Mouse (Mus musculus) hindbrain, postnatal 0 days (tissue): ENCODE data around the gene Cd5. TPM values are rescaled to one million over a fixed set of nuclear protein-coding genes. Genes with fewer than 3 reads are reported as not detected.
A peak's percentile ranks its signal among the peaks of the same experiment; 100 is the strongest.

Experiments used
- ATAC-seq: fragments of 200-750 bp; cut with Nextera tagmentation; 2 replicates; pipeline ENCODE4 v1.8.0; 2017; ENCODE audit warnings: mild to moderate bottlenecking, moderate TSS enrichment, moderate library complexity
- DNase-seq: peaks from one replicate; pipeline ENCODE4 v3.0.0-alpha.2; 2015; ENCODE audit warnings: low spot score
- H3K27ac ChIP-seq: fragments of 300-500 bp; sonication (generic); 2 replicates; pipeline ENCODE4 v1.5.1; 2014; ENCODE audit warnings: mild to moderate bottlenecking
- H3K27me3 ChIP-seq: fragments of 300-500 bp; sonication (generic); 2 replicates; pipeline ENCODE4 v1.6.1; 2014; ENCODE audit warnings: low read length, mixed read lengths; ENCODE audit not compliant: insufficient read depth
- H3K36me3 ChIP-seq: fragments of 300-500 bp; sonication (generic); 2 replicates; pipeline ENCODE4 v1.6.1; 2014; ENCODE audit warnings: low read length, mixed read lengths; ENCODE audit not compliant: insufficient read depth
- H3K4me1 ChIP-seq: fragments of 300-500 bp; sonication (generic); 2 replicates; pipeline ENCODE4 v1.6.1; 2014; ENCODE audit warnings: antibody characterized with exemption, low read length, mixed read lengths; ENCODE audit not compliant: insufficient read depth
- H3K4me2 ChIP-seq: fragments of 300-500 bp; sonication (generic); 2 replicates; pipeline ENCODE4 v1.6.1; 2014; ENCODE audit warnings: low read depth, mild to moderate bottlenecking, low read length, moderate library complexity, mixed read lengths
- H3K4me3 ChIP-seq: fragments of 300-500 bp; sonication (generic); 2 replicates; pipeline ENCODE4 v1.5.1; 2014; ENCODE audit warnings: low read length
- H3K9ac ChIP-seq: fragments of 300-500 bp; sonication (generic); replicated peaks from 2 replicates; pipeline ENCODE4 v1.6.1; 2014; ENCODE audit warnings: mild to moderate bottlenecking, low read length, moderate library complexity, mixed read lengths
- H3K9me3 ChIP-seq: fragments of 300-500 bp; sonication (generic); 2 replicates; pipeline ENCODE4 v1.6.1; 2016; ENCODE audit warnings: low read length, mixed read lengths
- CTCF ChIP-seq: IDR thresholded peaks from 2 replicates; pipeline ENCODE4 v1.5.1; 2016; ENCODE audit warnings: antibody characterized with exemption, control low read depth, low read depth
- WGBS: fragments of 180-500 bp; shearing (Covaris S2); extraction: QIAGEN DNeasy Blood & Tissue Kit; methylation state at CpG from one replicate; pipeline ENCODE4 v1.1.7; 2014; 5-methylcytosine and 5-hydroxymethylcytosine counted together
- polyA plus RNA-seq: library from polyadenylated mRNA; unstranded; fragments of >200 nt; fragmentation: Nextera tagmentation; extraction: Ambion mirVana; gene quantifications from 2 replicates; pipeline ENCODE4 v1.2.1, GENCODE M21; 2015
- total RNA-seq: library from RNA; depleted of rRNA; stranded (reverse); fragments of >200 nt; gene quantifications from 2 replicates; pipeline ENCODE4 v1.2.3, GENCODE M21; 2014

Gene Cd5
- total and polyA plus RNA-seq, 2 experiments from 2014 or later: 0.26 to 0.68 TPM

DNA sequence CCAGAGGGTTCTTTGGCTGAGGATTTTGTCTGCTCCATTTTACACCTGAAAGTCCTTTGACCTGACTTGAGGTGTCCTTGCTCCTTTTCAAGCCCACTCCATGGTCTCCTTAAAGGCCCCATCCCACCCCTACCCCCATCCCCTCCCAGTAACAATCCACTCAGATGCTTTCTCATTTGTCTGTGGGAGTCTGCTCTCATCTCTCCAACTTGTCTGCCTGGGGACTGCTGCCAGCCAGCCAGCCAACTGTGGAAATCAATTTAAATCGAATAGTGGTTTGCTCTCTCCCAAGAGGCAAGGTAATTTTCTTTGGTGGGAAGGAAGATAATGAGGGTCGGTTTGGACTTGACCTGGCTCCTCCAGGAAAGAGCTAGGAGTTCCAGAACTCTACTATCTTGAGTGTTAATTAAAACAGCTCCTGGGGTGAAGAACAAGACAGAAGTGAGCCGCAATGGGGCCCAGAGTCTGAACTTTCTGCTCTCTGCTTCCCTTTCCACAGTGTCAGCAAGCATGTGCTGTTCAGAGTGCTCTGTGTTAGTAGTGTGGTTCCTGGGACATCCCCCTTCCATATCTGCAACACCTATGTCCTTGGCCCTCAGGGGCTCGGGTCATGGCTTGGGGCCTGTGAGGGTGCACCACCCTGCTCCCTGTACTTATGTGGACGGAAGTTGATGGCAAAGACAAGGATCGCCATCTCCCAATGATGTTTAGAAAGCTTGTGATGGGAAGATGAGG is 30.1 kb upstream of the Cd5 start:
- H3K27ac ChIP-seq: peak overlapping the region; percentile 36
- no peak overlapping the region for H3K4me3 ChIP-seq
- TF ChIP-seq CTCF: no peak
- no peak overlapping the region for H3K4me2 ChIP-seq
- 56% methylated on average over 6 of the region's 6 CpGs for WGBS
- peak; percentile 48 for DNase-seq
- H3K9me3 ChIP-seq: no peaks in the 10 kb centered on the region
- H3K36me3 ChIP-seq: no peaks in the 10 kb centered on the region
- H3K9ac ChIP-seq: no peak overlapping the region
- peaks cover 10% of the 10 kb centered on the region for H3K4me1 ChIP-seq
- peak; percentile 52 for ATAC-seq
- H3K27me3 ChIP-seq: no peaks in the 10 kb centered on the region

DNA sequence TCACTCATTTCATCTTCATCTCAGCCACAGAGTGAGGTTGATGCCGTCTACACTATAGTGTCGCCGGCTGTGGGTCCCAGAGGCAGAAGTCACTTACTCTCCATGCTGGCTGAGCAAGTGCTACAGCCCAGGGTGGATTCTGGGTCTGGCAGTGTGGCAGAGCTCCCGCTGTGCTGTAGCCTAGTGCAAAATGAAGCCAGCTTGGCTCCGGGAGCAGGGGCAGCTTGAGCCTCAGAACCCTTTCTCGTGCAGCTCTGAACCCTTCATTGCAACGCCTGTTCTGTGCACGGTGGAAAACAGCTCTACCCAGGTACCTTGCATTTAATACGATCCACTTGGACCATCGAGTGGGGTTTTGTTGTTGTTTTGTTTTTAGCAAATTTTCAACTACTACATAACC is 28.8 kb upstream of the Cd5 start:
- peak; percentile 22 for DNase-seq
- 60% methylated on average over 10 of the region's 10 CpGs for WGBS
- Histone ChIP-seq H3K9me3 (no peaks in the 10 kb centered on the region), H3K9ac (no peak overlapping the region), H3K4me1 (peaks cover 10% of the 10 kb centered on the region), H3K27ac (no peak overlapping the region), H3K27me3 (no peaks in the 10 kb centered on the region), H3K4me3 (no peak overlapping the region), H3K4me2 (no peak overlapping the region), H3K36me3 (no peaks in the 10 kb centered on the region)
- no peak for TF ChIP-seq CTCF
- 0 out of 2 replicates have a peak, but pooled peaks have one; percentile 39 for ATAC-seq

DNA sequence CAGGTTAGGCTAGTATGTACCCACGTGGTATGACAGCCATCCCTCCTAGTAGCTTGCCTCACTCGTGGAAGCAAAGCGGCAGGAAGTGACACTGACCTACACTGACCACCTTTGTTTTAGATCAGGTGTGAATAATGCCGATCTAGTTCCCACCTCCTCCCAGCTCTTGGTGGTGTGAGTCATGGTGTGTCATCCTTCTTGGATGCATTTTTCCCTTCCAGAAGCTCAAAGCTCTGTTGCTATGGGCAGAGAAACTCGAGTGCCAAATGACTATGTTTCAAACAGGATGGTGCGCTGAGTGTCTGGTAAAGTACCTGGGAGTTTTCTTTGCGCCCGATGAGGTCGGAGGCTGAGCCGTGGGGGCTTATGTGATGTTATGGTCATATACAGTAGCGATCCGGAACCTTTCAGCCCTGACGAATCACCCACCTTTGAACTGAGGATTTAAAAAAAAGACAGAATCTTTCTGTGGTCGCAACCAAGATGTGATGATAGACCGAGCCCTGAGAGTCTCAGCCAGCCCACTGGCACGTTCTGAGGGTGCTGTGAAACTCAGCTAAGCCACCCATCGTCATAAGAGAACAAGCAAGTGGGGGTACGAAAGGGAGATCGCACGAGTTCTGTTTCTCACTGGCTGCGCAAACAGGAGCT is 24.7 kb upstream of the Cd5 start:
- no peak overlapping the region for H3K27ac ChIP-seq
- no peak overlapping the region for H3K9ac ChIP-seq
- no peaks in the 10 kb centered on the region; the same call in 1 of the 2 replicates for H3K4me1 ChIP-seq
- DNase-seq (no peak), ATAC-seq (no peak)
- no peak overlapping the region for H3K4me3 ChIP-seq
- TF ChIP-seq CTCF: no peak
- 84% methylated on average over 21 of the region's 21 CpGs for WGBS
- H3K9me3 ChIP-seq: no peaks in the 10 kb centered on the region
- no peak overlapping the region for H3K4me2 ChIP-seq
- no peaks in the 10 kb centered on the region for H3K36me3 ChIP-seq
- no peaks in the 10 kb centered on the region for H3K27me3 ChIP-seq

DNA sequence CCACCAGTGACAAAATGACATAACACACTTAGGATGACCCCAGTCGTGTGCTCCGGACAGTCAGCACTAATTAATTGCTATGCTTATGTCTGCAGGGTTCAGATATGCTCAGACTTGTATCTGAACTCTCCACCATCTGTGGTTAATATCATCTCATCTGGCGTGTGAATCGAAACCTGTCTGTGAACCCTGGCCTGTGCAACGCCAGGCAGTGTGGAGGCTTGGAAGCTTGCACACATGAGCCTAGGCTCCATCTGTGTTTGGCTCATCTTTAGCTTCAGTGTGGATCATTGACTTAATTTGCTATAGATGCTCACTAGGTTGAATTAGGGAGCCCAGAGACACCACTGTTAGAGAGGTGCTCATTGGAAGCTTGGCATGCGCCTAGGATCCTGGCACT is 23.7 kb upstream of the Cd5 start:
- no peaks in the 10 kb centered on the region for H3K36me3 ChIP-seq
- no peak overlapping the region for H3K27ac ChIP-seq
- 66% methylated on average over 6 of the region's 6 CpGs for WGBS
- H3K9me3 ChIP-seq: no peaks in the 10 kb centered on the region
- no peaks in the 10 kb centered on the region; the same call in 1 of the 2 replicates for H3K4me1 ChIP-seq
- no peak for TF ChIP-seq CTCF
- no peak for DNase-seq
- H3K9ac ChIP-seq: no peak overlapping the region
- no peak overlapping the region for H3K4me3 ChIP-seq
- no peak for ATAC-seq
- no peaks in the 10 kb centered on the region for H3K27me3 ChIP-seq
- H3K4me2 ChIP-seq: no peak overlapping the region

DNA sequence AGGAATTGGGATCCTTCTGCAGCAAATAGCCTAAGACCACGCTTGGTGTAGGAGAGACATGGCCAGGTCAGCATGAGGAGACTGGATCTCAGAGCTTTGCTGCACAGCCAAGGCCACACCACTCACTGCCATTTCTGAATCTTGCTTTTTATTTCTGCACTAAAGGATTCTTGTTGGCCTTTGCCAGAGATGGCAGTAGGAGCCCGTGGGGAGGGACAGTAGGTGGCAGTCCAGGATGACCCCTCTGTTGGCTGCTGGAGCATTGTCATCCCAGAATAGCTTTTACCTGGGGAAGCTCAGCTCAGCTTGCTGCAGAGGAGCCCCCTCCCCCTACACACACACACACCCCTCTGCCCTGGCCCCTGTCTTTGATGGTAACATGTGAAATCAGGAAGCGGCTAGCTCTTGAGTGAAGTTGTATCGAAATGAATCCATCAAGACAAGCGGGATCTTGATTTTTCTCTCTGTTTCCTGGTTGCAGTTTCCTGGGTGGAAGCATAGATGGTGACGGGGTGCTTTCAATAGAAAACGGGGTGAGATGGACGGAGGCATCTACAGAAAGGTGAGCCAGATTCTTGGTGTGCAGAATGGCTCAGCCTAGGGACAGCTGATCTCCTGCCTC is 23.1 kb upstream of the Cd5 start:
- no peaks in the 10 kb centered on the region for H3K27me3 ChIP-seq
- no peak overlapping the region for H3K4me2 ChIP-seq
- no peak for ATAC-seq
- TF ChIP-seq CTCF: no peak
- H3K4me1 ChIP-seq: no peaks in the 10 kb centered on the region; the same call in 1 of the 2 replicates
- no peaks in the 10 kb centered on the region for H3K36me3 ChIP-seq
- DNase-seq: no peak
- no peak overlapping the region for H3K4me3 ChIP-seq
- H3K9me3 ChIP-seq: no peaks in the 10 kb centered on the region
- WGBS: 88% methylated on average over 8 of the region's 8 CpGs
- no peak overlapping the region for H3K9ac ChIP-seq
- H3K27ac ChIP-seq: no peak overlapping the region

DNA sequence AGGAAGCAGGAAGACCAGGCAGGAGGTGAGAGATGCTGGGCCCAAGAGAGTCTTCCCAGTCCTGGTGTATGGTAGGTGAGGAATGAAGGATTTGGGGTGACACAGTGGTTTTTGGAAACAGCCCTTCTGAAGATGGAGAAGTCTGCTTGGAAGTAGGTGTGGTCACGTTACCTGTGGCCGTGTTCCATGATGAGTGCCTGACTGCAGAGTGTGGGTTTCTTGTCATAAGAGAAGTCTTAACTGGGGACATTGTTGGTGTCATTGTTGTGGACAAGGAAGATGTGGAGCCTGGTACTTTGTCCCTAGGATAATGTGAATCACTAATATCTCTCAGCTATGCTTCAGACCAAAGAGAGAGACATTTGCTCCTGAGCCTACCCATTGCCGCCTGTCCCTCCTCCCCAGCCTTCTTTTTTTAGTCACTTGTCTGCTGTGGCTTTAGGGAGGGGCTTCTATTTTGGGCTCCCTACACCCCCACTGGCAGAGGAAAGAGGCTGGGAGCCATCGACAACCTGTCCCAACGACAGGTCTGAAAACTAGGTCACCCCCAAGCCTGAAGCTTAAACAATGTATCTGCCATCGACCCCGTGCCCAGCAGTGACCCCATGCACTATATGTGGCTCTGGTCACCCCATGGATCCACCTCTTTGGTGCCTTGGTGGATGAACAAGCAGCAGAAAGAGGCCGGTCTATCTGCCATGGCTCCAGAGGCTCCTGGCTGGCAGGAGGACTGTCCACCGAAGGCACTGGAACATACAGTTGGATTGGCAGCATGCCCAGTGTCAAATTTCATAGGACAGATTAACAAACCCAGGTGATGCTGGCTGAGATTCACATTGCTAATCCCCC is 21.4 kb upstream of the Cd5 start:
- Histone ChIP-seq H3K36me3 (no peaks in the 10 kb centered on the region), H3K27ac (no peak overlapping the region), H3K4me3 (no peak overlapping the region), H3K4me1 (no peaks in the 10 kb centered on the region; the same call in 1 of the 2 replicates), H3K27me3 (no peaks in the 10 kb centered on the region), H3K4me2 (no peak overlapping the region), H3K9me3 (no peaks in the 10 kb centered on the region), H3K9ac (no peak overlapping the region)
- 74% methylated on average over 9 of the region's 9 CpGs for WGBS
- no peak for DNase-seq
- TF ChIP-seq CTCF: no peak
- no peak for ATAC-seq
